Mouse (Mus musculus): ENCODE data around the gene Bcl2l15.
"Not testable (repeated sequence)": the region's sequence is repeated elsewhere in the genome, so short reads cannot be mapped to it uniquely, and the experiment has no call there.

Gene Bcl2l15

DNA sequence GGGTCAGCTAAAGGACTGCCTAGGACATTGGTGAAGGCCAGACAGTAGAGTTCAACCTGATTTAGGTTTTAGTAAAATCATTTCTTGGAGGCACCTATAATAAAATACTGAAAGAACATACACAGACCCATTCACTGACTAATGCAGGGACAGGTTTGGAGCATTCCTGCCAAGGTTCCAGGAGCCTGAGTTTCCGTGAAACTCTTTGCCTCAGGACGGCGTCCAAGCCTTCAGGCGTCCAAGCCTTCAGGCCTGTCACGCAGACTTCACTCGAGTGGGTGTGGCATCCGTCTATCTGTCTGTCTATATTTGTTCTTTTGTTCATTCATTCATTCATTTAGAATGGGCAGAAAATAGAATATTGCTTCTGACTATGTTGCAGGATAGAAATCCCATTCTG is 1.3 kb upstream of the Bcl2l15 start:
- DNase-seq (ENCODE audit: low spot score in 2 of 2), result no peak

DNA sequence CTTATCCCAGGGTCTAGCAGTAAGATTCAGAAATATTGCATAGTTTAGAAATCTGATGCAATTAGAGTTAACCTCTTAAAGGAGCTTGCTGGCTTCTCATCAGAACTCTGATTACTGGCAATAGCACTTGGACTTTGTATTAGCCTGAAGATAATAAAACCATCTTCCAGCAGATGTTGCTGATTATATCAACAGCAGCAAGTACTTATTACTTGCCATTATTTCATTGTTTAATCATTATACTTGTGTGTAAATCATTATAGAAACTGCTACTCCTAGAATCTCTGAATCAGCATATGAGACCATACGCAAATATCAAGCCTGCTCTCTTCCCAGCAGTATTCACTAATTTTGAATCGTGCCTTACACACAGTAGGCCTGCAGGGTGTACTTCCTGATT is 1.6 kb downstream of the Bcl2l15 start:
- no peak for DNase-seq (ENCODE audit: low spot score in 2 of 2)

DNA sequence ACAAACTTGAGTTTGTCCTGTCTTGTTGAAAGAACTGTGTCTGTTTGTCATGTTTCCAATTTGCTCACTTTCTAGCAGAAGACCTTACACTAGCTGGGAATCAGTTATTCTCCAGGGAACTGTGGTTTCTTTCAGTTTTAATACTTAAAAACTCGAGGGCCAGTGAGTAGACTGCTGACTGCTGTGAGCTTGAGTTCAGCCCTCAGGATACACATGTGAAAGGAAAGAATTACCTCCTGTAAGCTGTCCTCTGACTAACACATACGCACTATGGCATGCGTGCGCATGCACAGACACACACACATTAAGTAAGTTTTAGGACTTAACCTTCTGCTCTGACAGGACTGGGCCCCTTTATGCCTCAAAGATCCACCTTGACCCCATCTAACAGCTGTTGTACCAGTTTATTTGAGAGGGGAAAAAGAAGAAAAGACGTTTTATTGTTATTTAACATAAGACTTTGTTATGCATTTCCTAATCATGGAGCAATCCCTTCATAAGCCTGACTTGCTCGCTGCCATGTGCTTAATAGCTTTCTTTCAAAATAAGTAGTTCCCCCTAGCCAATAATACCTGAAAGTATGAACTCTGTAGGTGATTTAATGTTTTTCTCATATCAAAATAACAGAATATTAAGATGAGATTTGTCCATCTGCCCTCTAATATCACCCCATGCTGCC is 3.0 kb downstream of the Bcl2l15 start:
- no peak for DNase-seq (ENCODE audit: low spot score in 2 of 2)

DNA sequence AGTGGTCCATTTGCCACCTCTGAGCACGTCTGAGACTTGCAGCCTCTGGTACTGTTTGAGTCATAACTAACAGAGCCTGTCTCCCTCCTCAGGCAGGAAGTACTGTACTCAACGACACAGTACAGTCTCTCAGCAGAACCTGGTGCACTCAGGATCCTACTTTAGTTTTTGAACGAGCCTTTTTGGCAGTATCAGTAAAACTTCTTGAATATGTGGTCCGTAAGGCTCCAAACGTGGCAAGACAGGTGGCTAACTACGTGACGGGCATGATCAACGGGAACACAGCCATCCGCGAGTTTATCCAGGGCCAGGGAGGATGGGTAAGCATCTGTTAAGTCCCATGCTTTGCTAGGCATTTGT is 3.5 kb downstream of the Bcl2l15 start:
- no peak for DNase-seq (ENCODE audit: low spot score in 2 of 2)

DNA sequence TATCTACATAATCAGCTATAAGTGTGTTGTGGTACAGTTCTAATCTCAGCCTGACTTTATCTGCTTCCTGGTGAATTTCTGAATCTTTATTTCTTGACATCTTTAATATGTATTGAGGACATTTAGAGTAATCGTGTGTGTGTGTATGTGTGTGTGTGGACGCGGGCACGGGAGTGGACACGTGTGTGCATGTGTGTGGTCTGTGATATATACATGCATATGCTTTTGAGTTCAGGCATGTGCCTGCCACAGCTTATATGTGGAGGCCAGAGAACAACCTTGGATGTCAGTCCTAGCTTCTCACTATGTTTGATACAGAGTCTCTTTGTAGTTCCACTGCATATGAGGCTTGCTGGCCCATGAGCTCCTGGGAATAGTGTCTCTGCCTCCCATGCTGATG is 4.1 kb downstream of the Bcl2l15 start:
- no peak for DNase-seq (ENCODE audit: low spot score in 2 of 2)

DNA sequence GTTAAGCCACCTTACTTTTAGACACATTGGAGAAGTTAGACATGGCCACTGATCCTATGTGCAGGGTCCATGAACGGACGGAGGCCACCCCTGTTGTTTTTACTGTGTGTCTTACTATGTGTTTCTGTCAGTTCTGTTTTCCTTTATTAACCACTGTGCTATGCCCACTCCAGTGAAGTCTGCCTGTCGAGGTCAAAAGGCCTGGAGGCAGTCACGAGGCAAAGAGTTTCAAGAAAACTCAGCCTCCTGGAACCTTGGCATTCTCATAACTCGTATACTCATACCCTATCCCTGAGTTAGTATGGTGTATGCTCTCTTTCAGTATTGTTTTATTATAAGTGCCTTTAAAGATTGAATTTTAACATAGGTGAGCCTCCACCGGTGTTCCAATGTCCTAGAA is 7.3 kb downstream of the Bcl2l15 start:
- no peak for DNase-seq (ENCODE audit: low spot score in 2 of 2)

DNA sequence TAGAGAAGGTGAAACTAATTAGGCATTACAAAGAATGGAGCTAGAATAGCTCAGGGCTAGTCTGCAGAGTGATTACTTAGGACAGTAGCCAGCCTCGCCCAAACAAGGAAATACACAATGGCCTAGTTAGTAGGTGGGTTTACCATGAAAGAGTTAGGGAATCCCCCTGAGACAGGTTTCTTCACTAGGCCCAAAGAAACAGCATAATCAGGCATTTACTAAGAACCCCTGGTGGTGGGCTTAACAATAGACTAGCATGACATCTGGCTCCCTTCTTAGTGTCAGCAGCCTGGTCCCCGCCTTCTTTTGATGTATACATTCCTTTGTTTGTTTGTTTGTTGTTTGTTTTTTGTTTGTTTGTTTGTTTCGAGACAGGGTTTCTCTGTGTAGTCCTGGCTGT is 7.8 kb downstream of the Bcl2l15 start:
- DNase-seq (ENCODE audit: low spot score in 2 of 2), result not testable (repeated sequence)

DNA sequence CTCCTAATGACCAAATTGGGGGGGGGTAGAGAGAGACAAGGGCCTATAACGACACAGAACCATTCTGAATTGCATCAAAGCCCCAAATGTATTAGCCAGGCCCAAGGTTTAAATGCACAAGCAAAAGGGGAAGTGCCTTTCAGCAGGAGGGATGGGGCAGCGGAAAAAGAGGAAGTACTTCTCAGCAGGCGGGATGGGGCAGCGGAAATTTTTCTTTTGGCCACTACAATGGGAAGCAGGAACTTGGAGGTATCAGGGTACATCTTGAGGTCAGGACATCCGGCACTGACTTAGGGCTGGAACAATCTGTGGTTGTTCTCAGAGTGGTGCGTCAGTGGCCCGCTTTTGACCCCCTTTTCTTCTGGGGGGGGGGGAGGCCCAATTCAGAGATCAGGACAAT is 8.5 kb downstream of the Bcl2l15 start:
- DNase-seq (ENCODE audit: low spot score in 2 of 2), result not testable (repeated sequence)

DNA sequence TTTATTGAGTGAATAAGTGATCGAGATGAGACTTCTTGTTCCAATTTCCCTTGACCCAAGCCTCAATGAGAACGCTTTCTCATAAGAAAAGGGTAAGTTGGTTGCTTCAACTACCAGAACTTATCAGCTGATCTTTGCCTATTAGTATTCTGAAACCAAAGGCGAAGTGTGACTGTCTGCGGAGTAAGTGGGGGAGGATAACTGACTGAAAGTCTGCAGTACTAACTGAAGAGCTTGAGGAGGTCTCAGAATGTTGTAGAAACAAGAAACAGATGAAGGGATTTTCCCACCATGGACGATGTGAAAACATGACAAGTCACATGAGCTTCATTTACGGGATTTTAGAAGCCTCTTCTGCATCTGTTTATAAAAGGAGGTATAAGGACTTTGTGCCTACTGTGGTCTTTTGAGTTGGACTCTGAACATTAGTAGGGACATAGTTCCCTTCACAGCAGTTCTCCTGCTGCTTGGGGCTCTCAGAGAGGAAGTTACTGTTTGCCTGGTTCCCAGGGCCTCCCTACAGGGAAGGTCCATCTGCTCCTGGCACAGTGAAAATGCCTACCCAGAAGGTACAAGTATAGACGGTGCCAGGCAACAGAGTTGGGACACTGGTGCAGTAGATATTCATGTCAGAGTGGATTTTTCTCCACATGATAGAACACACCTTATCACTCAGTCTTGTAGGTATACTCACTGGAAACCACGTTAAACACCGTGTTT is 18.4 kb downstream of the Bcl2l15 start:
- DNase-seq (ENCODE audit: low spot score in 2 of 2), result no peak

DNA sequence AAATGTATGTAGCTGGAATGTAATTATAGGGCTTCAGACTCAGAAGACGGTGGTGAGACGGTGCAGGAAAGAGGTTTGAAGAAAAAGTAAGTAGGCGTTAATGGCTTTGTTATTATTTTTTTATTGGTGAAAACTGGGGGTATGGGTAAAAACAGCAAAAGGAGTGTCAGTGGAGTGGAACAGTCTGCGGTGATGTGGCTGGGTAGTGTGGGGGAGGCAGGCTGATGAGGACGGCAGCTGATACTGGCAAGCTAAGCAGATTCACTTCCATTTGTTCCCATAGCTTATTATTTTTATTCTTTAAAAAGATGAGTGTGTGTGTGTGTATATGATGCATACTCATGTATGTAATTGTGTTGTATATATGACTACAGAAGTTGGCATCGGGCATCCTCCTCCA is 19.1 kb downstream of the Bcl2l15 start:
- DNase-seq (ENCODE audit: low spot score in 2 of 2), result no peak

DNA sequence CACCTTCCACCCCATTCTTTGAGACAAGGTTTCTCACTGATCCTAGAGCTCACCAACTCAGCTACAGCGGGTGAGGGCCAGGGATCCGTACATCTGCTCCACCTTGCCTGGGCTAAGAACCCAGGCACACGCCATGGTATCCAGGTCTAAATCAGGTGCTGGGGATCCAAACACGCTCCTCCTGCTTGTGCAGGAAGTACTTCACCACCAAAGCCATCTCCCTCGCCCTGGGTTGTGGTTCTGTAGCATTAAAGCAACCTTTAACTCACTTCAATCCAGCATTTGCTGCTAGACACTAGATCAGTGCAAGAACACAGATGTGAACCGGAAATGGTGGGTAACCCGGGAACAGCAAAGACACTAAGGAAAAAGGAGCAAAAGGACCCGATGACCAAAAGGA is 19.5 kb downstream of the Bcl2l15 start:
- no peak for DNase-seq (ENCODE audit: low spot score in 2 of 2)

DNA sequence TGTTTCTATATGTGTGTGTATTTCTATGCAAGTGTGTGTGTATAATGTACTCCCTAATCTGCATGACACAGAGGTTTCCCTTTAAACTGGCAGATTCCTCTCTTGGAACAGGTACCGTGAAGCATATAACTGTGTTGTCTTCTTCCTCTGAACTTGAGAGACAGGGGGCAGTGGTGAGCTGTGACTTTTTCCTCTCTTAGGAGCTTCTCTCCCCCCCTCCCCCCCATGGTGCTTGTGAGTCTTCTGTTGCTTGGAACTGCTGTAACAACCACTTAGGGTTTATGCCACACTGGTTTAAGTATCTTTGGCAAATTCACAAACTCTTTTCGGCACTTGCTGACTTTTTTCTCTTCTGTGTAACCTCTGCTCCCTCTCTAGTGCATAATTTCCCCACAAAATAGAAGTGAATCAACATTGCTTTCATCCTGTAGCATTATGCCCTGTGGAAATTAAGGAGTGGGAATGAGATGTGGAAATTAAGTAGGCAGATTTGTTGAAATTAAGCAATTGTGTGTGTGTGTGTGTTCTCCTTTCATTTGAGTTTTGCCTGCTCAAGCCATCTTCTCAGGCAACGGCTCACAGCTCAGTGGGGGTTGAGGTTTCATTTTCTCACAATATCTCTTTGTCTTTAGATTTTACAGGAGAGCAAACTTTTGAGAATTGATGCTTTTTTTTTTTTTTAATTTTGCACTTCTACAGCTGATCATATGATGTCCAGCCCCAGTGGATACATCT is 20.3 kb downstream of the Bcl2l15 start:
- peak in 1 of 2 experiments; percentile 35 for DNase-seq (ENCODE audit: low spot score in 2 of 2)

DNA sequence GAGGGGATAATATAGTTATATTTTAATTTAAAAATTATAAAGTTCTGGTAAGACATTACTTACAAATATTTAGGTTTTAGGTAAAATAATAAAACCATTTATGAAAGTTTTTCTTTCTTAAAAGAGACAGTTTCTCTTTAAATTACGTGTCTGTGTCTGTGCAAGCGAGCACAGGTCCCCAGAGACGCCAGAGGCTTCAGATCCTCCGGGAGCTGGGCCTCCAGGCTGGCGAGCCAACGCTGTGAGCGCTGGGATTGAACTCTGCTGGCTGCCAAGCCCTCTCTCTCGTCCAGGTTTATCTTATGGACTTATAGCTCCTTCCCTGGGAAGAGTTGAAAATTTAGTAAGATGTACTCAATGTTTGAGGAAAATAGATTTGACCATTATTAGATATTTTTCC is 21.4 kb downstream of the Bcl2l15 start:
- no peak for DNase-seq (ENCODE audit: low spot score in 2 of 2)

DNA sequence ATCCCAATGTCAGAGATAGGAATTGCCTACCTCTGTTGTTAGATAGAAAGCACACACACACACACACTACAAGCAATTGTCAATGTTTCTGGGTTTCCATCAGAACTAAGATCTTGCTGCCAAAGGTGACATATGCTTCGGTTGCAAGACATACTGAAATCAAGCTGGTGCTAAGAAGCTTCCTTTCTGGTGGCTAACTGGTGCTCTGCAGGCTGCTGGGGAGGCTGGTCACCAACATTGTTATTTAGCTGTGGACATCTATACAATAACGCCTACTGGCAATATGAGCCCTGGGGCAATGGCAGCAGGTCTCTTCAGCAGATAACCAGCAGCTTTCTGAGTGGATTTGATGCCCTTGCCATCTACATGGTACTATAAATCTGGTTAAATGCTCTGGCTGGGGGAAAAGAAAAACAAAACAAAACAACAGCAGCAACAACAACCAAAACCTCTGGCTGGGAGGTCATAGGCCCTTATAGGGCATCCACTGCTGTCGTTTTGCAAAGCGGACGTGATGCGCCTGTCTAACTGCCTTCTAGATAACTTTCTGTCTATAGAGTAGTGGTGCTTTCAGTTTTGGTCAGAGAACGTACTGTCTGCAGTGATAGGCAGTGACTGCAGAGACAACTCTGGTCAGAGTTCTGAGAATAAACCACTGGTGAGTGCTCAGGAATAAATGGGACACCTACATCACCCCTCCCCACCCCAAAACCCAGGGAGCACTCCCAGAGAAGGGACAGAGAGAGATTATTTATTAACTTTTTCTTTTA is 24.8 kb downstream of the Bcl2l15 start:
- DNase-seq (ENCODE audit: low spot score in 2 of 2), result no peak

DNA sequence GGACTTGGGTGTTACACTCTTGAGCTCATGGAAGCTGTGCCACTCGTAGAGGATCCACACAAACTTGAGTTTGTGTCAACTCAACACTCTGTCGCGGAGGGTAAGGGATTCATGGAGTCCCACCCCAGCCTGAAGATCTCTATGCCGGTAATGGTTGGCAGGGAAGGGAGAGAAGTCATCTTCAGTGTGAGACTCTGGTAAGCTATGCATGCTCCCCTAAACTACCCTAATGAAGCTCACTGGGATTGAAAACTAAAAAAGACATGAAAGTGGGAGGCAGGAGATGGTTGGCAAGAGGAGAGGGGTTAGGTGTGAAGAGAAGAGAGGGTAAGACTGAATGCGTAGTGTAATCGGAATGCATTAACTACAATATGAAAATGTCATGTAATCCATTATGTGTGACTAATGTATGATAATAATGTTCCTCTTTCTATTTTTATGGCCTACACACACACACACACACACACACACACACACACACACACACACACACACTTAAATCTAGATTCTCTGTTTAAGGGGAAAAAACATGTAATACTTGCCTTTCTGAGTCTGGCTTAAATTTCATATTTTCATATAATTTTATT is 25.7 kb downstream of the Bcl2l15 start:
- DNase-seq (ENCODE audit: low spot score in 2 of 2), result no peak

DNA sequence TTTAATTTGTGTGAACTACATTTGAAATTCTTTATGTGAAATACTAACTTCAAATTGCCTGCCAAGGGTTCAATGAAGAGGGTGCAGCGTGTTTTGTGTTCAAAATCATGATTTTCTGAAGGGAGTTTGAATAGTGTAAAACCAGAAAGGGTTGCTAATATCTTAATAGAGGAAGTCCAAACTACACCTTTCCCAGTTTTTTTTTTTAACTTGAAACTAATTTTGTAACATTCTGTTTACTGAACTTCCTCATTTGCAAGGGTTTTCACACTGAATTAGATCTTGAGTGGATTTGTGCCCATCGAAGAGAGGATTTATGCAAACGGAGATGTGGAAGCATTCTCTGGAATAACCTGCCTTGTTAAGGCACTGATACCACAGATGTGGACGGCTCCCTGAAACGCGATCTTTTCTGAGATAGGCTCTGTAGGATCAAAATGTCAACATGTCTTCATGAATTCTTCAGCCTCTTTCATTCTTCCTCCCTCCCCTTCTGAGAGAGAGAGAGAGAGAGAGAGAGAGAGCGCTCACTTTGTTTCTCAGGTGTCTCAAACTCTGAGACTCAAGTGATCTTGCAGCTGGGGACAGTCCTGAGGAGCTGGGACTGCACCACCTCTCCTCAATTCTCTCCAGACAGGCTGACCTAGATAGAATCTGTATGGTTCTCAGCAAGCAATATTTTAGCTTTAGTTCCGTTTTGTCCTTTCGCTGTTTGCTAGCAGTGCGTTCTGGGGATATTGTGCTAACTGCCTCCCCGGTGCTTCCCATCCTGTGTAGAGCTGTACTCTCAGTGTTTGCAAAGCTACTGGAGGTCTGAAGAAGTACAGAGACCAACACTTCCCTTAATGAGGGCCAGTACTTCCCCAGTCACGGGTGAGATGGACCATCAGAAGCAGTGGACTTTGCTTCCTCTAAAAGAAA is 26.7 kb downstream of the Bcl2l15 start, which contains the start of gene Ptpn22:
Ptpn22 (plus strand) TSS at position 915 of the 921 bp plus-strand sequence.
- no peak for DNase-seq (ENCODE audit: low spot score in 2 of 2)

DNA sequence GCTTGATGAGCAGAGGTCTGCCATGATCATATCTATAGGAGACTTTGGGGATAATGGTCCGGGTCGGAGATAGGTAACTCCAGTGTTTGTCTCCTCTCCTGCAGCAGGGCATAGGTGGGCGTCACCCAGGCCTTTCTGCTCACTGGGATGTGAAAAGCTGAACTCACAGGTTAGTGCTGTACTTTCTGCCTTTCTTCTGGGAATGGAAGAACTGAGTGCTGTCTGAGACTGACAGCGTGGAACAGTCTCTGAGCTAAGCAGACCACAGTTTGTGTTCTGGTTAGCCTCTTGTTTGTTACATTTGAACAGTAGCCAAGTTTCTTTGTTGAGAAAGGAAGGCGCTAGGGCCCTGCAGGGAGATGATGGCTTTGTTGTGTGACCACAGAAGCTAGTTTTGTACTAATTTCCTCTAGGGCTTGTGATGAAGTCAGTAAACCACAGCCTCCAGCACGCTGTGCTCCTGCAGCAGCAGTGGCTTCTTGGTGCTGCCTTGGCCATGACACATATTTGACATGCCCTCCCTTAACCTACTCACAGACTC is 27.5 kb downstream of the Bcl2l15 start:
- DNase-seq (ENCODE audit: low spot score in 2 of 2), result no peak

DNA sequence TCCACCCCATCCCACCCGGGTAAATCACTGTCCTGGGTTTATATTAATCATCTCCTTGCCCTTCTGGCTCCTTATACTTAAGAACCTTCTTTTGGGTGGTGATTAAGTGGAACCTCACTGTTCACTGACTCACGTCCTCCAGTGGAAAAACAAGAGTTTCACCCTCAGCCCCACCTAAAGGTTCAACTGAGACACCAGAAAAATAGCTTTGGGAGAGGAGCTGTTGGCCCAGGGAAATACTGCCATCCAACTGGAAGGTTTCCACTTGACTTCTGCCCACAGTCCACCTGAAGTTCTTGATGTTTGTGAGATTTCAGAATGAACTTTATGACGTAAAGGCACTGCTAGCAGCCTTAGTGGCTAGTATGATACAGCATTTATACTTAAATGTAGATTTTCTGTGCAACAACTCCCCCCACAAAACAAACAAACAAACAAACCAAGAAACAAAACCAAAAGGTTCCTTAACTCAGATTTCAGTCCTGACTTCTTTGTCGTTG is 30.4 kb downstream of the Bcl2l15 start:
- DNase-seq (ENCODE audit: low spot score in 2 of 2), result no peak

DNA sequence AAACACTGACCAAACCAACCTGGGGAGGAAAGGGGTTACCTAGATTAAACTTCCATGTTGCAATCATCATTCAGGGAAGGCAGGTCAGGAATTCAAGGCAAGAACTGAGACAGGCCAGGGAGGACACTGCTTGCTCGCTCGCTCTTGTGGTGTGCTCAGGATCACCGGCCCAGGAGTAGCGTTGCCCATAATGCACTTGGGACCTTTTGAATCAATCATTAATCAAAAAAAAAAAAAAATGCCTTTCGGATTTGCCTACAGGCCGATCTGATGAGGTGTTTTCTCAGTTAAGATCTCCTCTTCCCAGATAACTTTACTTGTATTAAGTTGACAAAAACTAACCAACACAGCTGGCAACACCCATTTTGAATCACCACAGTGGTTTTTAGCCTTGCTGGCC is 31.8 kb downstream of the Bcl2l15 start:
- no peak for DNase-seq (ENCODE audit: low spot score in 2 of 2)

DNA sequence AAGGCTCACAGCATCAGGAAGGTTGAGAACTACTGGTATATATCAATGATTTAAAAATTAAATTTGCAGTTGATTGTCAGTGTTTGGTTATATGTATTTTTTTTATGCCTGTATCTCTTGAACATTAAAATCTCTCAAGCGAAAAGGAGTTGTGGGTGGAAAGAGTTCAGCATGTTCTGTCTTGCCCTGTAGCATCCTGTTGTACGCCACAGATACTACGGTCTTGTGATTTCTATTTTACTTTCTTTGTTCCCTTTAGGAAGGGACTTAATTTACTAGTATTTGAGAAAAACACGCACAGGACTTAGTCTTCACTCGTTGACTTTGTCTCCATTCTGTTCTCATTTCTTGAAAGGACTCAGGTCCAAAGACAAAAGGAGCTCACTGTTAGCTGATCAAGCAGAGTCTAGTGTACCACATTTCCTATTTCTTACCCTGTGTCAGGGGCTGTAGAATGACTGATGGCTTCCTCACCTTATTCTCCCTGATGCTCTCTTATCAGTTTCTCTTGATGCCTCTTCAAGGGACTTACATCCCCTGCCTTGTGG is 35.1 kb downstream of the Bcl2l15 start:
- no peak for DNase-seq (ENCODE audit: low spot score in 2 of 2)
